Mouse (Mus musculus): ENCODE results near the gene BC028528. TPM values are rescaled to one million over a fixed set of nuclear protein-coding genes. Genes with fewer than 3 reads are reported as not detected.
A peak's percentile ranks its signal among the peaks of the same experiment; 100 is the strongest.
"Not testable (repeated sequence)": the region's sequence is repeated elsewhere in the genome, so short reads cannot be mapped to it uniquely, and the experiment has no call there.

Gene BC028528
- polyA plus RNA-seq, 1 experiment, result 14.8 TPM

DNA sequence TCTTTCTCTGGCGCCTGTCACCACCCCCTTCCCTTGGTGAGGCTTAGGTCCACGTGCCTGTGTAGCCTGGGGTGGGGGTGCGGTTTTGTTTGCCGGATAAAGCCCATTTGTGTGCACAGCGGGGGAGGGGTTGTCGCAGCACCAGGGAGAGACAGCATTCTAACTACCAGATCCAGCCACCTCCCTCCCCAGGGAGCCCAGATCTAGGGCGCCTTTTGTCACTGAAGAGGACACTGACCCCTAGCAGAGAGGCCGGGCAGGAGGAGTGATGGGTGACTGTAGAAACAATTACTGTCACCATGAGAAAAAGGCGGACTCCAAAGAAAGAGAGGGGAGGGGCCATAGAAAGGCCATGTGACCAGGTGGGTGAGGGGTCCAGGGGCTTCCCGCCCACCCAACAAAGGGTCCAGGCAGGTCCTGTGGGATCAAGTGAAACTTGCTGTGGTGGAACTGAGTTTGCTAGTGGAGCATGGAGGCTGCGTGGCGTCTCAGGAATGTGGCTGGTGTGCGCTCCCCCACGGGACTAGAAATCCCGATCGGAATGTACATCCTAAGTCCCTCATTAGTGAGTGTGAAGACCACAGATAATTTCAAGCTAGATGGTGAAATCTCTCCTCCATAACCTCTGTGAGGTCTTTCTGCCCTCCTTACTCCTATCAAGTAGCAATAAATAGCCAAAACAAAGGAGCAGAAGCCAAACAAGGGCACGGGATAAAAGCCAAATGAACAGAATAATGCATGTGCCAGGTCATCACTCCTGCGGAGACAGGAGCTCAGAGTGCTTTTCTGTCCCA, 13.5 kb upstream of the BC028528 start:
- DNase-seq (ENCODE audit: low read depth), result no peak

DNA sequence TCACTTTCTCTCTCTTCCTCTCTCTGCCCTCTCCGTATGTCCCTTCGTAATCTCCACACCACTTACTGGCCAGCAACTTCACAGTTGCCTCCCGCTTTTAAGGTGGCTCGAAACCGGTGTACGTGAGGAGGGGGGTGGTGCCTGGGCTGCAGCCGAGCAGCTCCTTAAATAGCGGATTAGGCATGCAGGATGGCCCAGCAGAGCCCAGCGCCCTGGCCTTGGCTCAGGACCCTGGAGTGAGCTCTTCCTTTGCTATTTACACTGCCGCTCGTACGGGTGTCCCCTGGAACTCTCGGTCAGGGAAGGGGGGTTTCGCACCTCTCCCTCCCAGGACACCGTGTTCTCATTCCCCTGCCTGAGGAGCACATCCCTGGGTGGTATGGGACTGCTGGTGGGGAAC, 12.8 kb upstream of the BC028528 start, which contains the start of gene Car14:
Car14 (minus strand) TSS at position 124 of the 400 bp plus-strand sequence.
- no peak for DNase-seq (ENCODE audit: low read depth)

DNA sequence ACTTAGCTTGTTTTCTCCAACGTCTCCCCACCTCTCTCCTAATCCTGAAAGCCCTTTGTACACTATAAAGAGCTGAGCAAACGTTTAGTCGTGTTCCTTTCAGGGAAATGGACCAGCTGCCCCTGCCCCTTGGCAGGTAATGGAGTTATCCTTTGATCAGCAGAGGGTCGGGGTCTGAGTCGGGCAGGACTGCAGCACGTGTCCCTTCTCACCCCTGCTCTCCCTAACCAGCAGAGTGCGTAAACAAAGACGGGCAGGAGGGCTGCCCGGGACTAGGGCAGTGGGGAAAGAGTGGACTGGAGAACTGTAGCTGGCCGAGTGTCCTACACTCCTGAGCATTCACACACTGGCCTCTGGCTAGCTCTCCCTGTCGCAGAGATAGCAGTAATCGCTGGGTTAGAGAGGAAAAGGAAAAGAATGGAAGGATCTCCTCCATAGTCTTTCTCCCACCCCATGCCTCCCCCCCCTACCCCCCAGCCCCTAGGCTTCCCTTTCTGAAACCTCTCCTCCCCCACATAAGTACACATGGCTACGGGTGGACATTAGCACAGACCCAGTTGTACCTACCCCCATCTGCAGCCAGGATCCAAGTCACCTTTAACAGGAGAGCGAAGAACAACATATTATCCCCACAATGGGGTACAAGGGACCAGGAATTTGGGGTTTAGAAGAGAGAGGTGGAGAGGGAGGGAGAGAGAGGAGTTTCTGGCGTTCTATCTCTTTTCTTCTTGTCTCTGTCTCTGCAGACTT, 12.1 kb upstream of the BC028528 start:
- DNase-seq (ENCODE audit: low read depth), result no peak

DNA sequence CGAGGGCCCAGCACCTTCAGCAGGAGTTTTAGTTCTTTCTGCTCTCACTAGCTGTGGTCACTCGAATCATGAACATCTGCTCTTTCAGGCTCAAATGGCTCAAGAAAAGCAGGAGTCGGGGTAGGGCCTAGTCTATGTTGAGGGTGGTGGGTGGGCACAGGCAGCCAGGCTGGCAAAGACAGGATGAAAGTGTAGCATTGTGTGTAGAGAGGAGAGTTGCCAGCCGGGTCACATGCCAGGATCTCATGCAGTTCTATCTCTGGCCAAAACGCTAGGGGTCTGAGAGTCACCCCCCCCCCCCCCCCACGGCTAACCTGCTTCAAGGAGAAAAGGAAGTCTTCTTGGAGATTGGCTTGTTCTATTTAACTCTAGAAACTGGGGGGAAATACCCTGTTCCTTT, 10.8 kb upstream of the BC028528 start:
- DNase-seq (ENCODE audit: low read depth), result no peak

DNA sequence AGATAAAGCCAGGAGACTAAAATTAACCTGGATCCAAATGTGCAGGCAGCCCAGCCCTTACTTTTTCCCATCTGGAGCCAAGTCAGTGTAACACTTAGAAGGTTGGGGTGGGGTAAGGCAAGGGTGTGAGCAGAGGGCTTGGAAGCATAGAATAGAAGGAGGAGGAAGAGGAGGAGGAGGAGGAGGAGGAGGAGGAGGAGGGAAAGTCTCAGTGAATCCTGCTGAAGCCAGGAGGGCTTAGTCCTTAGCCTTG, 10.5 kb upstream of the BC028528 start:
- no peak for DNase-seq (ENCODE audit: low read depth)

DNA sequence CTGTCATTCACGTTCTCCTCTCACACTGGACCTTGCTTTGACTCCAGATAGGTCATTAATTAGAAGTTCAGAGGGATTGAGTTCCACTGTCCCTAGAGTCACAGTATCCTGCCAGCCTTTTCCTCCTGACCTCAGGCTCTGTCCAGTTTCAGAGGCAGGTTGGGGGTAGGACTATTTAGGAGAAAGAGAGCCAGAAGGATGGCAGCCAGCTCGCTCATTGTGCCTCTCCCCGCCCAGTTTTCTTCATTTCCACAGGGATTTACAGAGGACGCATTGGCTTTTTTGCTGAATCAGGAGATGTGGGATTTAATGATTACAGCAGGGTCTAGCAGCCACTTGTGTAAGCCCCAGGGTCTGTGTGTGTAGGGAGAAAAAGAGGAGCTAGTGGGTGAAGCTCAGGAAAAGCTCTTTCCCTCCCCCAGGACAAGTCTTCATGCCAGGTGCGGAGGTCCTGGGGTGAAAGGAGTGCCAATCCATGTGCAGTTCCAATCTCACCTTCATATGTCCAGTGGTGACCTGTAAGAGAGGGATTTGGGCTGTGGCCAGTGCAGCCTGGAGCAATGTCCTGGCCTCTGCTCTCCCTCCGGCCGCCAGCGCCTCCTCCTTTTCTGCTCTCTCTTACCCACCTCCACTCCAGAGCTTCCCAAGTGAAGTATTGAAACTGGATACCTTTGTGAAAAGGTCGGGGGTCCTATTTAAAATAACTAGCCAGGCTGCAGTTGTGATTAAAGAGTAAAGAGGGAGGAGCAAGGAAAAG, 10.0 kb upstream of the BC028528 start:
- no peak for DNase-seq (ENCODE audit: low read depth)

DNA sequence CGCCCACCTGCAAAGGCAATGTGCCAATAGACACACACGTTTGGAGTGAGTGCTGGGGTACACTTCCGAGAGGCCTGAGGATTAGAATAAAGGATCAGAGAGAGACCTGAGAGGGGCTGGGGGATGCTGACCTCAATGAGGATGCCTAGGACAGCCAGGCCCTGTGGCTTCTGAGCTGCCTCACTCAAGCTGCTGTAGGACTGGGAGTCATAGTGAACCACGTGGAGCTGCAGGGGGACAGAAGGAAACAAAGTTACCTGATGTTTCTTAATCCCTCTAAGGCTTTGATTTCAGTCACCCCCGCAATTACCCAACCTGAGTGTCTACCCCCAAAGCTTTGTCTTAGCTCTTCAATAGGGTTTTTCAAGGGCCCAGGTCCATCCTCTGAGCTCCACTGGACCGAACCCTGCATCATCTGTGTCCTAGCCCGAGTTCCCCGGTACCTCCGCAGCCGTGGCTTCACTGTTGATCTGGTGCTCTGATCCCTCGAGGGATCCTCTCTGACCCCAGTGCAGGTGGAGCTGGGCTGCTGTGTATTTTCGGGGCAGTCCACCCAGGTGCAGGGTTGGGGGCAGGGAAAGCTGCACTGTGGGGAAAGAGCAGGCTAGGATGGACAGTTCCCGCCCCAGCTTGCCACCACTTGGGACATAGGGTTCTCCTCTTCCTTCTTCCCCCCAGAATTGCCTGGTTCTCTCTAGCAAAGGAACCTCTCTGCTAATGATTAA, 8.2 kb upstream of the BC028528 start:
- no peak for DNase-seq (ENCODE audit: low read depth)

DNA sequence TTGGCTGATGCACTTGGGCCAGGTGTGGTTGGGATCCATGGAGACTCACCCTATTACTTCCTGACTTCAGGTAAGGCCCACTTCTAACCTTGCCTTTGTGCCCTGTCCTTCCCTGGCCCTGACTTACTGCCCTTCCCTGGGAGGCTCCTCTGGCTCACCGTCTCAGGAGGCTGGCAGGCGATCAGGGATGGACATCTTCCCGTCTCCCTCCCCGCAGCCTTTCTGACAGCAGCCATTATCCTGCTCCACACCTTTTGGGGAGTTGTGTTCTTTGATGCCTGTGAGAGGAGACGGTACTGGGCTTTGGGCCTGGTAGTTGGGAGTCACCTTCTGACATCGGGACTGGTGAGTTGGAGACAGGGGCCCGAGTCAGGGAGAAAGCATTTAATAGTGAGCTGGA, 3.7 kb upstream of the BC028528 start:
- not testable (repeated sequence) for DNase-seq (ENCODE audit: low read depth)

DNA sequence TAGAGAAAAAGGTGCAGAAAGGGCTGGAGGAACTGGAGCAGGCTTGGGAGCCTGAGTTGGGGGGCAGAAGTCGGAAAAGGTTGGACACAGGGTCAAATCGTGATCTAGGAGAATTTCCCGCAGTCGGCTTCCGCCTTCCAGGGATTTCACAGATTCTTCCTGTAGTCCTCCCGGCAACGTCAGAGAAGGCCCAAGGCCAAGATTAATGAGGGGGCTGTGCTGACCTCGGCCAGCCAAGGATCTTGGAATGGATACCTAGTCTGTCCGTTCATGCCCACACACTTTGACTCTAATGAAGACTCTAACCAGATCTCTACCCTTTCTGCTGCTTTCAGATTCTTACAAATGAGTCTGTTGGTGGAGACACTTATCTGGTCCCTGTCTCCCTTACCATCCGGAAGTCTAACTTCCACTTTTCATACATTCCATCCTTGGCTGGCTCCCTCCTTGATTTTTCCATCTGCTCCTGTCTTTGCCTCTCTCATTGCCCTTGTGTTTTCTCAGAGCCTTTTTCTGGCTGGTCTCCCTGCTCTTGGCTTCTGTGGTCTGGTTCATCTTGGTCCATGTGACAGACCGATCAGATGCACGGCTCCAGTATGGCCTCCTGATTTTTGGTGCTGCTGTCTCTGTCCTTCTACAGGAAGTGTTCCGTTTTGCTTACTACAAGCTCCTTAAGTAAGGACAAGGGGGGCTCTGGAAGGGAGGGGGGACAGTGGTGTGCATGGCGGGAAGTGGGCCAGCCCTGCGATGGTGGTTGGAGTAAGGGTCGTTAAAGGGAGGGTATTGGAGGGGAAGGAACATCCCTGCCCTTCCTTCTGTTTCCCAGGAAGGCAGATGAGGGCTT, 2.7 kb upstream of the BC028528 start:
- DNase-seq (ENCODE audit: low read depth), result no peak

DNA sequence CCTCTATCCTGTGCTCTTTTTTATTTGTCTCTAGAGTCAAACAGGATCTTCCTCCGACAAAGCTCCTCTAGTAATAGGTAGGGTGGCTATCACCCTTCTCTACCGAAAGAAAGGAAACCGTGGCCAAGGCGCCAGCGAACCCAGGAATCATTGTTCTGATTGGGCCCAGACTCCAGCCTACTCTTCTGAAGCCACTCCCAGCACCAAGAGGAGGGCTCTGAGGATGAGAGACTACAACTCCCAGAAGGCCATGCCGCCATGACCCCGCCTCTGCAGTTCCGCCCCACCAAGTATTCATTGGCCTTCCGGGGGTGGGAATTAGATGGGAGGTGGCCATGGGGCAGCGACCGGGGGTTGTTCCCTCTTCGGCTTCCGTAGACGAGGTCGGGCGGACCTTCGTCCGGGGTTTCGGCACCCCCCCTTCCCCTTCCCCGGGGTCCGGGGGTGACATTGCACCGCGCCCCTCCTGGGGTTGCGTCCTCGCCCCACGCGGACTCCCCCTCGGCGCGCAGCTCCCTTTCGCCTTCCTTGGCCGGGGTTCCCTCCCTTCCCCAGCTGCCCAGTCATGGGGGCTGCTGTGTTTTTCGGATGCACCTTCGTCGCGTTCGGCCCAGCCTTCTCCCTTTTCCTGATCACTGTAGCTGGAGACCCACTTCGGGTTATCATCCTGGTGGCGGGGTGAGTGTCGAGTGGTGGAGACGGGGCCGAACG, 2.0 kb upstream of the BC028528 start, which contains the start of gene Aph1a:
Aph1a (plus strand) TSS at position 364 of the 711 bp plus-strand sequence.
- peak; percentile 71 for DNase-seq (ENCODE audit: low read depth)

DNA sequence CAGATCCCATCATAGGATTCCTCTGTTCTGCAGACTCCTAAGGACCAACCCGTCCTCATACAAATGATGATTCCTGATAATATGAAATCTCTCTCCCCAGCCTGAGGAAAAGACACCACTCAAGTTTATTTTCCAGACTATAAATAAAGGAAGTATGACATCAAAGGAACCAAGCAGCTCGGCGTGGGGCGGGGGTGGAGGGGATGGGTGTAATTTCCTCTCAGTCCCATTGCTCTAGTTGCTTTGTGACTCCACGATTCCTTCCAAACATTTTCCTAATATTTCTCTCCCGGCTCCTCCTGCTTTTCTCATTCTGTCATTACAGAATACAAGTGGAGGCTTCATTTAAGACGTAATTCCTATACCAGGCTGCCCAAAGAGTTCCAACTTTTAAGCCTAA, 1.3 kb upstream of the BC028528 start:
- DNase-seq (ENCODE audit: low read depth), result no peak

DNA sequence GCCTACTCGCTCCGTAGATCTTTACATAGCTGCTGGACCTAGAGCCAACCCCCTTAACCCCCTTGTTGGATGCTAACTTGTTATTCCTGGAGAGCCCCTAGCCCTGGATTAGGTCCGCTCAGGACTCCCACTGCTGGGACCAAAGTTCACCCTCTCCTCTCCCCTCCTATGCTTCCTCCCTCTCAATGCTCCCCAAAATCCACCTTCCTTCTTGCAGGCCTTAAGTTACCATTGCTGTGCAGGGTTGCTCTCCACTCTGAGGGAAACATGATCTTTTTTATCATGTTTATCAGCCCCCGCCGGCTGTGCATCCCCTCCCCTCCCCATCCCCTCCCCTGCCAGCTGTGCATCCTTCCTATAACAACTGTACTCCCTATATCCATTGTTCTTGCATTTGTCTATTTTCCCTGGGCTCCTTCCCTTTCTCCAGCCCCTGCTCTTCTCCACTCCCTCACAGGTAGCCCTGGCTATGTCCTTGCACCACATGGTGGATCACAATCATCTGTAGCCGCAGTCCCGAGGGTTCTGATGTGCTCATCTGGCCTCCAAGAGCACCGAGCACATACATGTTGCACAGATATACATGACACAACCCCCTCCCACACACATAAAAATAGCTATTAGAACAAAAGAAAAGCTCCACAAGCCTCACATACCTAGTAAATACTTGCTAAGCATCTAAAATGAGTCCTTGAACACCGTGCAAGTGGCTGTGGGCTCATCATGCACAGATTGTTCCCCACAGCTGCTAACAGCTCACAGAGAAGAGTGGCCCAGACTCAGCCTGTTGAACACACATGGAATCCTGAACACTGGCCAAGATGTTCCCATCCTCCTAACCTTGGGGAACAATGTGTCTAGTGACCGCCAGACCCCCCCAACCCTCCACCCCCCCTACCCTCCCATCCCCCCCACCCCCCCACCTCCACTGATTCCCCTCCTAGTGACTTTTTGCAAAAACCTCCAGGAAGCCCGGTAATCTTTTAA, 554 bp upstream of the BC028528 start:
- DNase-seq (ENCODE audit: low read depth), result no peak

DNA sequence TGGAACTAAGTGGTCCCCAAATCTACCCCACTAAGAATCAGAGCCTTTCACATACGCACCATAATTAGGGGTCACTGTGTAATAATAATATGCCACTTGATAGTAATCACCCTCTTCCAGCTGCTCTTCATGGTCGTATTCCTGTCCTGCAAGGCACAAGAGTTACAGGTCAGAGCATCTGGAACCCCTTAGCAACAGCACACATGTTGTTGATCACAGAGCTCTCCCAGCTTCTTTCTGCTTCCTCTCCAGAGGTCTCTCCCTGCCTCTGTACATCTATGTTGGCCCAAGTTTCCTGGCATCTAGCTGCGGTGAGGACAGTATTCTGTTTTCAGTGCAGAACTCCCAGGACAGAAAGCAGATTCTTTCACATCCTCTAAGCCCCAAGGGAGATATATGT, 2.1 kb downstream of the BC028528 start:
- no peak for DNase-seq (ENCODE audit: low read depth)

DNA sequence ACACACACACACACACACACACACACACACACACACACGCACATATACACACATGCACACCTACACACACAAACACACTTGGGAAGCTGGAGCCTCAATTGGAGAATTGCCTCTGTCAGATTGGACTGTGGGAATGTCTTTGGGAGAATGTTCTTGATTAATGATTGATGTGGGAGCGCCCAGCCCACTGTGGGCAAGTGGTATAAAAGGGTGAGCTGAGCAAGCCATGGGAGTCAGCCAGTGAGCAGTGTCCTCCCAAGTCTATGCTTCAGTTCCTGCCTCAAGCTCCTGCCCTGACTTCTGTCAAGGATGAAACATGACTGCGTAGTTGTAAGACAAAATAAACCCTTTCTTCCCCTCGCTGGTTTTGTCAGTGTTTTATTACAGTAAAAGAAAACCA, 4.2 kb downstream of the BC028528 start:
- no peak for DNase-seq (ENCODE audit: low read depth)

DNA sequence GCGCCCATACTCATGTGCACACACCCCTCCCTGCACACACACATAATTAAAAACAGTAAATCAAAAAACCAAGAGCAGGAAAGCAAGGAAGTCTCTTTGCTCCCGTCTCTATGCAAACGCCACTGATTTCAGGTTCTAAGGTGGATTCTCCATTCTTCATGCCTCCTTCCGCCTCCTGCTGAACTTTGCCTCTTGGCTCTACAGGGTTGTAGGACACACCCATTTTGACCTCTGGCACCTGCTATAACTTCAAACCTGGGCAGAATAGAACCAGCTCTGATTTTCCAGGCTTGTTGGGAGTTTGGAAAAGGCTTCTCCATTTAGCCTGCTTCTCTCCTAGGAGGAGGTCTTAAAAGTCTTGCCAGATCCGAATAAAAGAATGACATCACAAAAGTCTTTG, 7.4 kb downstream of the BC028528 start:
- no peak for DNase-seq (ENCODE audit: low read depth)

DNA sequence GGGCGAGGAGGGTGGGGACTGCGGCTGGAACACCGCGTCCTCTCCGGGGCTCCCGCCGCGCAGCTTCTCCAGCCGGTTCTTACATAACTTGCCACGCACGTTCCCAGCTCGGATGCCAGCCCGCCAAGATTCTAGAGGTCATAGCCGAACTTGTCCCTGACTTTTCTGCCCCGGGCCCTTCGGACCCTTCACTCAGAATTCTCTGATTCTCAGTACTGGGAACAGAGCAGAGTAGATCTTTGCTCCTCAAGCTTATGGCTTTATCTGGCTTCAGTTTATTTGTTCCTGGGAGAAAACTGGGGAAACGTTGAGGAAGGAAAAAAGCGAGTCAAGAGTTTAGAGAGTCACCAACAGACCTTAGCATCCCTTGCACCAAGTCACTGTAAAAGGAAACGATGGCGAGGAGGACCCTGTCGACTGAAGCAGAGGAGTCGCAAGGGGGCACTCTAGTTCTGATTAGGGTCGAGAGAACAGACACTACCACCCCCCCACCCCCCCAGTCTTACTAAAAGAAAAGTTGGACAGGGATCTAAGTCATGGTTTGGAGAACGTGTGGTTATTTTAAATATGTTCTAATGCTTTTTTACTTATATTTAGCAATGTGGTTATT, 8.9 kb downstream of the BC028528 start:
- DNase-seq (ENCODE audit: low read depth), result no peak

DNA sequence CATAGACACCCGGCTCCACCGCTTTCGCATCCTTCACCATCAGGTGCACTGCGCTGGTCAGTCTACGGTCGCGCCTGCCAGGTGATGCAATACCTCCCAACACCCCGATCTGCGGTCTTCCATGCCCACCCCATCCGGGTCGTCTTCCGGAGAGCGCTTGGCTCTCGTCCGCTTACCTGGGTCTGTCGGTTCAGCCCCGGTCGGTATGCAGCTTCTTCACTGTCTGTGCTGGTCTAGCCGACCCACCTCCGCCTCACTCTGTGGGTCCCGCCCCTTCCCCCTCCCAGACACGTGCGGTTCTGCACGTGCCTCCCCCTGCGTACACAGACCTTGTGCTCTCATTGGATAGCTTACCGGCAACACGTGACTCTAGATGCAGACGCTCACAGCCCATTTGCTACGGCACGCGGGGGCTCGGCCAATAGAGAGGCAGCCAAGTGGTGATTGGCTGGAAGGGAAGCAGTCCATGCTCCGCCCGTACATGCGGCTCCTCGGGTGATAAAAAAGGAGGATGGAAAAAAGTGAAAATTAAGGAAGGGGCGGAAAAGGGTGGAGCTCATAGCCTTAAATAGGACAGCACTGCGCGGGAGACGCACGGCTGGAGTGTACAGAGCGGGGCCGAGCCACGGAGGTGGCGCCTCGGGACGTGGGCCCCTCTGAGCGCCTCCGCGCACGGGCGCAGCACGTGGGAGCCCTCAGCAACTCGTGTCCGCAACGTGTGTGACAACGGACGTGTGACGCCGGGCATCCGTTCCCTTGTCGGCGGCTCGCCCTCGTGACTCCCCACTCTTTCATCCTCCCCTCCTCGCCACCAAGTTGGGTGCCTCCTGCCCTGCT, 9.6 kb downstream of the BC028528 start, which contains the start of gene Ciart:
Ciart (minus strand) TSS at position 273 of the 837 bp plus-strand sequence.
- DNase-seq (ENCODE audit: low read depth), result peak; percentile 77

DNA sequence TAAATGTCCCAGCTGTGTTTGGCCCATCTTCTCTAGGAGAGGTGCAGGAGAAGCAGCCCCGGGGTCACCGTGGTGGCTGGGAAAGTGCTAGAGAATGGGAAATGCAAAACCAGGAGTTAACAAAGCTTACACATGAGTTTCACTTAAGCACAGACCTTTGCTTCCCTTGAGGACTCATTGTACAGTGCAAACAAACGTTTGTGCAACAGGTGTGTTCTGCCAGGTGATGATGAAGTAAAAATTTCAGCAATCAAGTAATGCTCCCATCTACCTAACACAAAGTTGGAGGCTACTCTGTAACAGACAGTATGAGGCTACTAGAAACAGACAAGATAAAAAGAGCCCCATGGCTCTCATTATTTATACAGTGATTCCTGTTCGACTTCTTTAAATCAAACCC, 12.7 kb downstream of the BC028528 start:
- peak; percentile 75 for DNase-seq (ENCODE audit: low read depth)

Data from gonadal fat pad, adult 2 months (tissue).